Mouse (Mus musculus) ovary, adult 18-20 months (tissue): ENCODE measurements around the gene Gm10097.
A peak's percentile ranks its signal among the peaks of the same experiment; 100 is the strongest.

Experiments
- DNase-seq: peaks from one replicate; pipeline ENCODE4 v3.0.0; 2022; ENCODE audit warnings: low spot score, mixed read lengths

Gene Gm10097

GRCm38 (mm10) chr10:5085792-5086191 lies 16.8 kb downstream of the Gm10097 start:
- DNase-seq, result no peak

- DNase-seq, result no peak
Observed at GRCm38 (mm10) chr10:5086329-5086728, 17.3 kb downstream of the Gm10097 start.

- no peak for DNase-seq
Observed at GRCm38 (mm10) chr10:5087336-5087735, 18.3 kb downstream of the Gm10097 start.

GRCm38 (mm10) chr10:5089133-5089532 lies 20.1 kb downstream of the Gm10097 start:
- DNase-seq, result no peak

- DNase-seq, result peak; percentile 16
Observed at GRCm38 (mm10) chr10:5096996-5097753, 28.2 kb downstream of the Gm10097 start.

- DNase-seq, result no peak
Observed at GRCm38 (mm10) chr10:5097754-5098137, 28.8 kb downstream of the Gm10097 start.

GRCm38 (mm10) chr10:5110773-5111172 lies 41.8 kb downstream of the Gm10097 start:
- peak; percentile 23 for DNase-seq

GRCm38 (mm10) chr10:5116155-5116554 lies 47.2 kb downstream of the Gm10097 start:
- DNase-seq, result no peak

GRCm38 (mm10) chr10:5116720-5117119 lies 47.7 kb downstream of the Gm10097 start:
- DNase-seq, result no peak
